Mouse (Mus musculus) spleen, adult 2 months (tissue): ENCODE data around the gene Rcan2.

Experiments
- CTCF ChIP-seq: fragments of 200-500 bp; IDR thresholded peaks from 2 replicates; pipeline ENCODE4 v1.5.1; 2011; ENCODE audit warnings: mild to moderate bottlenecking, inconsistent platforms; ENCODE audit not compliant: insufficient read depth, insufficient read length, insufficient replicate concordance; ENCODE audit errors: extremely low read depth
- POLR2A ChIP-seq: fragments of 200-500 bp; IDR thresholded peaks from 2 replicates; pipeline ENCODE4 v1.6.1; 2011; ENCODE audit warnings: low read depth, low read length, inconsistent platforms

DNA sequence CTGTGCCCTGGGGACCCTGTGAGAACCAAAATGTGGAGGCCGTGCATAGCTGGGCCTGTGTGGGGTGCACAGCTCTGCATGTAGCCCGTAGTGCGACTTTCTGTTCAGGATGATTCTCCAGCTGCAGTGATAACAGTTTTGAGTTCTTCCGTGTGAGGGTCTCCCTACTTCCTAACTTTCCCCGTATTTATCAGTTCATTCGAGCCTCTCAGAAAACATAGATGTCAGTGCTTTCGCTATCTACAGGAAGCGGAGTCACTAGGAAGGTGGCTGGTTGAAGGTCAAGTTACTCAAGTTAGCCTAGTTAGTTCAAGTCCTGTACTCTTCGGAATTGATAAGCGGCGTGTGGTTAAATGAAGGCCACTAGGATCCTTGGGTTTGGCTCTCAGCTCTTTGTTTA lies 130.6 kb downstream of the Rcan2 start:
- TF ChIP-seq CTCF (no peak), POLR2A (no peak)
